Mouse (Mus musculus): ENCODE results near the gene Kifap3.

- TF ChIP-seq CTCF (IDR thresholded peaks at IDR 0.05) (no peak), EP300 (IDR thresholded peaks at IDR 0.05; ENCODE audit: insufficient read depth, low read depth, low read length) (no peak), POLR2A (IDR thresholded peaks at IDR 0.05; ENCODE audit: insufficient read depth, low read depth, low read length) (no peak)
Observed at GRCm38 (mm10) chr1:163942056-163942455, 162.7 kb downstream of the Kifap3 start.

Data from heart, adult 2 months (tissue).